Mouse (Mus musculus) gastrocnemius, postnatal 4 days (tissue): ENCODE data around the gene Man2a2. TPM values are rescaled to one million over a fixed set of nuclear protein-coding genes. Genes with fewer than 3 reads are reported as not detected.

Experiments
- DNase-seq, 2 experiments: peaks; one replicate each; pipeline ENCODE4 v3.0.0; 2021 to 2022; ENCODE audit warnings: low spot score in 2 of 2, mixed read lengths in 2 of 2
- long read RNA-seq, 2 experiments: library from polyadenylated mRNA; stranded (forward); transcript quantifications; one replicate each; pipeline ENCODE4 v2.0.0; 2021
- total RNA-seq, 2 experiments: library from RNA; stranded (reverse); gene quantifications; 2 replicates each; pipeline ENCODE4 v1.2.3; 2021

The Man2a2 gene
- total RNA-seq: 10 to 100 TPM; 87.2 to 91.1 TPM
- long read RNA-seq, experiment 1, full-length matches to known transcripts: 9 of 32 reads
- long read RNA-seq, experiment 1, partial matches to known transcripts: 8 of 32 reads
- long read RNA-seq, experiment 1, other reads (novel, unspliced or antisense): 15 of 32 reads
- long read RNA-seq, experiment 2, full-length matches to known transcripts: 29 of 74 reads
- long read RNA-seq, experiment 2, partial matches to known transcripts: 22 of 74 reads
- long read RNA-seq, experiment 2, other reads (novel, unspliced or antisense): 23 of 74 reads

- peak; percentile 80 to 85 for DNase-seq
These were observed at the start of gene Man2a2 for GRCm38 (mm10) chr7:80371041-80371751. Man2a2 (minus strand) TSS chr7:80371375.

- DNase-seq: no peak
These were observed 49.4 kb upstream of the Man2a2 start for GRCm38 (mm10) chr7:80420586-80420985.

GRCm38 (mm10) chr7:80419278-80419677, 48.1 kb upstream of the Man2a2 start:
- DNase-seq: no peak

- no peak for DNase-seq
These were observed 46.9 kb upstream of the Man2a2 start for GRCm38 (mm10) chr7:80418036-80418435.

- DNase-seq: no peak
These were observed 46.4 kb upstream of the Man2a2 start for GRCm38 (mm10) chr7:80417601-80418000.

GRCm38 (mm10) chr7:80416969-80417368, 45.8 kb upstream of the Man2a2 start:
- DNase-seq: no peak

- DNase-seq: no peak
These were observed 43.2 kb upstream of the Man2a2 start for GRCm38 (mm10) chr7:80414303-80414855.

- no peak for DNase-seq
These were observed 42.5 kb upstream of the Man2a2 start for GRCm38 (mm10) chr7:80413512-80414302.

- no peak for DNase-seq
These were observed 41.6 kb upstream of the Man2a2 start for GRCm38 (mm10) chr7:80412781-80413180.

GRCm38 (mm10) chr7:80412279-80412678, 41.1 kb upstream of the Man2a2 start:
- no peak for DNase-seq

- DNase-seq: no peak
These were observed 39.2 kb upstream of the Man2a2 start for GRCm38 (mm10) chr7:80410380-80410779.

- no peak for DNase-seq
These were observed 36.5 kb upstream of the Man2a2 start for GRCm38 (mm10) chr7:80407712-80408111.

GRCm38 (mm10) chr7:80406186-80406585, 35.0 kb upstream of the Man2a2 start:
- no peak for DNase-seq

- DNase-seq: no peak
These were observed 34.1 kb upstream of the Man2a2 start, which contains the start of gene Furin for GRCm38 (mm10) chr7:80405188-80405695. Furin (minus strand) TSS chr7:80405436.

- no peak for DNase-seq
These were observed 33.1 kb upstream of the Man2a2 start for GRCm38 (mm10) chr7:80404101-80404894.

- peak; percentile 70 to 88 for DNase-seq
These were observed 32.4 kb upstream of the Man2a2 start for GRCm38 (mm10) chr7:80403551-80403950.

- peak; percentile 67 to 74 for DNase-seq
These were observed 31.6 kb upstream of the Man2a2 start for GRCm38 (mm10) chr7:80402651-80403321.

GRCm38 (mm10) chr7:80401860-80402641, 30.9 kb upstream of the Man2a2 start:
- DNase-seq: peak; percentile 48 to 63
